Mouse (Mus musculus): ENCODE measurements around the gene Alox5. TPM values are rescaled to one million over a fixed set of nuclear protein-coding genes. Genes with fewer than 3 reads are reported as not detected.

The Alox5 gene
- polyA plus RNA-seq, 1 experiment from 2014 or later, result 0.89 TPM

- no peaks in the 10 kb centered on the region for H3K9me3 ChIP-seq (ENCODE audit: low read length)
- ATAC-seq (ENCODE audit: low FRiP score, low TSS enrichment), result no peak
- no peak overlapping the region for H3K9ac ChIP-seq (replicated peaks; ENCODE audit: low read length)
- 0 out of 2 replicates have a peak, but pooled peaks cover 2% of the 10 kb centered on the region for H3K36me3 ChIP-seq (ENCODE audit: insufficient read depth, low read length)
- H3K27me3 ChIP-seq (ENCODE audit: insufficient read depth, low read length), result no peaks in the 10 kb centered on the region
- no peak overlapping the region for H3K4me3 ChIP-seq (ENCODE audit: low read length)
- H3K4me2 ChIP-seq (replicated peaks; ENCODE audit: low read depth, low read length), result no peak overlapping the region
- H3K27ac ChIP-seq (ENCODE audit: low read length), result no peak overlapping the region
- no peaks in the 10 kb centered on the region for H3K4me1 ChIP-seq (ENCODE audit: insufficient read depth, low read length)
Observed at GRCm38 (mm10) chr6:116374618-116375017, 86.4 kb downstream of the Alox5 start.

- WGBS, result 78% methylated on average over 1 of the region's 1 CpGs
Observed at GRCm38 (mm10) chr6:116374136-116374535, 86.8 kb downstream of the Alox5 start.

GRCm38 (mm10) chr6:116371500-116371899 is 89.5 kb downstream of the Alox5 start:
- H3K27ac ChIP-seq (ENCODE audit: low read length), result no peak overlapping the region
- H3K4me3 ChIP-seq (ENCODE audit: low read length), result no peak overlapping the region
- WGBS, result 95% methylated on average over 3 of the region's 3 CpGs
- H3K4me2 ChIP-seq (replicated peaks; ENCODE audit: low read depth, low read length), result no peak overlapping the region
- H3K9me3 ChIP-seq (ENCODE audit: low read length), result no peaks in the 10 kb centered on the region
- H3K4me1 ChIP-seq (ENCODE audit: insufficient read depth, low read length), result no peaks in the 10 kb centered on the region
- H3K27me3 ChIP-seq (ENCODE audit: insufficient read depth, low read length), result no peaks in the 10 kb centered on the region
- 0 out of 2 replicates have a peak, but pooled peaks have one; percentile 54 for ATAC-seq (ENCODE audit: low FRiP score, low TSS enrichment)
- no peaks in the 10 kb centered on the region for H3K36me3 ChIP-seq (ENCODE audit: insufficient read depth, low read length)
- no peak overlapping the region for H3K9ac ChIP-seq (replicated peaks; ENCODE audit: low read length)

More at GRCm38 (mm10) chr6:116374136-116374535, 86.8 kb downstream of the Alox5 start:
- Histone ChIP-seq H3K27ac (ENCODE audit: low read length) (no peak overlapping the region), H3K4me1 (ENCODE audit: insufficient read depth, low read length) (no peaks in the 10 kb centered on the region), H3K27me3 (ENCODE audit: insufficient read depth, low read length) (no peaks in the 10 kb centered on the region), H3K4me3 (ENCODE audit: low read length) (no peak overlapping the region), H3K36me3 (ENCODE audit: insufficient read depth, low read length) (0 out of 2 replicates have a peak, but pooled peaks cover 2% of the 10 kb centered on the region), H3K4me2 (replicated peaks; ENCODE audit: low read depth, low read length) (no peak overlapping the region), H3K9ac (replicated peaks; ENCODE audit: low read length) (no peak overlapping the region), H3K9me3 (ENCODE audit: low read length) (no peaks in the 10 kb centered on the region)
- ATAC-seq (ENCODE audit: low FRiP score, low TSS enrichment), result no peak

DNA sequence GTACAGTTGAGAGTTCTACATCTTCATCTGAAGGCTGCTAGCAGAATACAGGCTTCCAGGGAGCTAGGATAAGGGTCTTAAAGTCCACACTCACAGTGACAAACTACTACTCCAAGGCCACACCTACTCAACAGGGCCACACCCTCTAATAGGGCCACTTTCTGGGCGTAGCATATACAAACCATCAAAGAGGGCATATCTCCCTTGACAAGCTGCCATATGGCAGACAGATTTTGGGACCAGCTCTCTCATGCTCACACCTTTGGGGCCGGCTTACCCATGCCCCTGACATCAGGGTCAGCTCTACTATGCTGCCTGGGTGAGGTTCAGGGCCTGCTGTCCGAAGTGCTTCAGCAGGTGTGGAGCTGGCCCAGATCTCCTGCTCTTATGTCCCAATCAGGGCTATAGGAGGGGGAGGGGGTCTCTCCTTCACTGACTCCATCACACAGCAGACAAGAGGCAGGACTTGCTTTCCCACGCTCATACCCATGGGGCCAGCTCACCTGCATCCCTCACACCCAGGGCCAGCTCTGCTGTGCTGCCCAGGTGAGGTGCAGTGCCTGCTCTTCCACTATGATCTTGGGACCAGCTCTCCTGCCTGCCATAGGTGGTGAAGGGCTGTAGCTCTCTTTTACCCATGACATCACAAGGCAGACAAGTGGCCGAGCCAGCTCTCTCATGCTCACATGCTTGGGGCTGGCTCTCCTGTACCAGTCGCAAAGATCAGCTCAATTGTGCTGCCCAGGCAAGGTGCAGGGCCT is 90.6 kb downstream of the Alox5 start:
- no peak overlapping the region for H3K4me2 ChIP-seq (replicated peaks; ENCODE audit: low read depth, low read length)
- WGBS, result 77% methylated on average over 6 of the region's 6 CpGs
- no peaks in the 10 kb centered on the region for H3K36me3 ChIP-seq (ENCODE audit: insufficient read depth, low read length)
- peak; percentile 51 for ATAC-seq (ENCODE audit: low FRiP score, low TSS enrichment)
- no peak overlapping the region for H3K4me3 ChIP-seq (ENCODE audit: low read length)
- no peaks in the 10 kb centered on the region for H3K4me1 ChIP-seq (ENCODE audit: insufficient read depth, low read length)
- no peaks in the 10 kb centered on the region for H3K9me3 ChIP-seq (ENCODE audit: low read length)
- H3K27ac ChIP-seq (ENCODE audit: low read length), result no peak overlapping the region
- no peaks in the 10 kb centered on the region for H3K27me3 ChIP-seq (ENCODE audit: insufficient read depth, low read length)
- H3K9ac ChIP-seq (replicated peaks; ENCODE audit: low read length), result no peak overlapping the region

GRCm38 (mm10) chr6:116369811-116370210 is 91.2 kb downstream of the Alox5 start:
- ATAC-seq (ENCODE audit: low FRiP score, low TSS enrichment), result no peak
- 94% methylated on average over 1 of the region's 1 CpGs for WGBS

DNA sequence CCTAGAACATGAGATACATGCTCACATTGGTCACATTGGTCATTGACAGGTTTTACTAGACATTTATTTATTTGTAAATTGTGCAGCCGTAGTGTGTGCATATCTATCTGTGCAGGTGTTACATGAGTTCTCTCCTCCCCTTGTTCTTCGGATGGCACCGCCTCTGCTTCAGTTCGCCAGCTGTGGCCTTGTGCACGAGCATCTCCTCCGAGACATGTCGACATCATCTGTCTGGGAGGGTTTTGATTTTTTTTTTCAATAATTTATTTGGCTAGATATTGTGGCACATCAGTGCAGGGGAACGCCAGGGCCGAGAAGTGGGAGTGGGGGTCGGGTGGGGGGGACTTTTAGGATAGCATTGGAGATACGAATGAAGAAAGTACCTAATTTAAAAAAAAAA is 93.0 kb downstream of the Alox5 start:
- no peaks in the 10 kb centered on the region for H3K36me3 ChIP-seq (ENCODE audit: insufficient read depth, low read length)
- no peak overlapping the region for H3K27ac ChIP-seq (ENCODE audit: low read length)
- WGBS, result 87% methylated on average over 11 of the region's 11 CpGs
- H3K4me1 ChIP-seq (ENCODE audit: insufficient read depth, low read length), result no peaks in the 10 kb centered on the region
- H3K9me3 ChIP-seq (ENCODE audit: low read length), result no peaks in the 10 kb centered on the region
- no peaks in the 10 kb centered on the region for H3K27me3 ChIP-seq (ENCODE audit: insufficient read depth, low read length)
- no peak overlapping the region for H3K9ac ChIP-seq (replicated peaks; ENCODE audit: low read length)
- no peak overlapping the region for H3K4me2 ChIP-seq (replicated peaks; ENCODE audit: low read depth, low read length)
- no peak for ATAC-seq (ENCODE audit: low FRiP score, low TSS enrichment)
- no peak overlapping the region for H3K4me3 ChIP-seq (ENCODE audit: low read length)

More at GRCm38 (mm10) chr6:116369811-116370210, 91.2 kb downstream of the Alox5 start:
- Histone ChIP-seq H3K27me3 (ENCODE audit: insufficient read depth, low read length) (no peaks in the 10 kb centered on the region), H3K4me1 (ENCODE audit: insufficient read depth, low read length) (no peaks in the 10 kb centered on the region), H3K4me3 (ENCODE audit: low read length) (no peak overlapping the region), H3K4me2 (replicated peaks; ENCODE audit: low read depth, low read length) (no peak overlapping the region), H3K9me3 (ENCODE audit: low read length) (no peaks in the 10 kb centered on the region), H3K9ac (replicated peaks; ENCODE audit: low read length) (no peak overlapping the region), H3K27ac (ENCODE audit: low read length) (no peak overlapping the region), H3K36me3 (ENCODE audit: insufficient read depth, low read length) (no peaks in the 10 kb centered on the region)

DNA sequence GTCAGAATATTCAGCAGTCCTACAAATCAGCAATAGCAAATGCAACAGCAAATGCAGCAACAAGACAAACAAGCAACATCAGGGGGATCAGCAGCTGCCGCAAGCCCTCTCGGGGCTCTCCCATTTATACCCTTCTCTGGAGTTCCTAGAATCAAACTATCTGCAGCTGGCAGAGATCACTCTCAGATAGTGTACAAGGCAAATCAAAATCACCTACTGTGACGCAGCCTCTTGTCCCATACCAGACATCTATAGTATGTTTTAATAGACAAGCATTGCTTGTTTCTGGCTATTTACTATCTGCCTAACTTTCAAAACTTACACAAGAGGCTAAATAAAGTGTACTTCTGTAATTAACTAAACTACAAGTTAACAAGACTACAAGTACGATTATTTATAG is 99.0 kb downstream of the Alox5 start:
- Histone ChIP-seq H3K27ac (ENCODE audit: low read length) (no peak overlapping the region), H3K9me3 (ENCODE audit: low read length) (no peaks in the 10 kb centered on the region), H3K27me3 (ENCODE audit: insufficient read depth, low read length) (no peaks in the 10 kb centered on the region), H3K4me2 (replicated peaks; ENCODE audit: low read depth, low read length) (no peak overlapping the region), H3K36me3 (ENCODE audit: insufficient read depth, low read length) (no peaks in the 10 kb centered on the region), H3K9ac (replicated peaks; ENCODE audit: low read length) (no peak overlapping the region), H3K4me3 (ENCODE audit: low read length) (no peak overlapping the region), H3K4me1 (ENCODE audit: insufficient read depth, low read length) (0 out of 2 replicates have a peak, but pooled peaks cover 6% of the 10 kb centered on the region)
- no peak for ATAC-seq (ENCODE audit: low FRiP score, low TSS enrichment)
- WGBS, result 91% methylated on average over 4 of the region's 4 CpGs

GRCm38 (mm10) chr6:116361463-116361862 is 99.5 kb downstream of the Alox5 start:
- H3K4me3 ChIP-seq (ENCODE audit: low read length), result no peak overlapping the region
- no peak for ATAC-seq (ENCODE audit: low FRiP score, low TSS enrichment)

More at GRCm38 (mm10) chr6:116361463-116361862, 99.5 kb downstream of the Alox5 start:
- H3K4me1 ChIP-seq (ENCODE audit: insufficient read depth, low read length), result 0 out of 2 replicates have a peak, but pooled peaks cover 6% of the 10 kb centered on the region
- H3K9me3 ChIP-seq (ENCODE audit: low read length), result no peaks in the 10 kb centered on the region
- no peaks in the 10 kb centered on the region for H3K36me3 ChIP-seq (ENCODE audit: insufficient read depth, low read length)
- H3K4me2 ChIP-seq (replicated peaks; ENCODE audit: low read depth, low read length), result no peak overlapping the region
- WGBS, result 77% methylated on average over 3 of the region's 3 CpGs
- H3K9ac ChIP-seq (replicated peaks; ENCODE audit: low read length), result no peak overlapping the region
- no peaks in the 10 kb centered on the region for H3K27me3 ChIP-seq (ENCODE audit: insufficient read depth, low read length)
- no peak overlapping the region for H3K27ac ChIP-seq (ENCODE audit: low read length)

Measured in kidney, embryonic 16.5 days (tissue).